In genomic region chr8:84814555-84815441, GRCm38 (mm10) we compare ENCODE assay signal across 7 mouse cellular contexts. TPM values are rescaled to one million over a fixed set of nuclear protein-coding genes. Genes with fewer than 3 reads are reported as not detected.
DNase-seq lines count a peak whose midpoint lies in the region; ATAC-seq and TF ChIP-seq lines count a peak whose summit lies in the region.

No protein-coding gene starts in this region.

- H3K4me1 ChIP-seq in liver, embryonic 12.5 days: peaks cover 43% of the 10 kb centered on the region
- H3K4me1 ChIP-seq in liver, embryonic 11.5 days (replicated peaks; ENCODE audit: control insufficient read depth, insufficient read depth, low read length): peaks cover 21% of the 10 kb centered on the region
- H3K4me1 ChIP-seq in cerebellum, adult 2 months (ENCODE audit: control insufficient read depth, insufficient read depth, low read length): peaks cover 18% of the 10 kb centered on the region
- H3K4me1 ChIP-seq in forebrain, embryonic 12.5 days: peaks cover 41% of the 10 kb centered on the region
- H3K4me1 ChIP-seq in midbrain, embryonic 13.5 days (replicated peaks): peaks cover 43% of the 10 kb centered on the region

- H3K9me3 ChIP-seq in liver, embryonic 12.5 days (replicated peaks): no peaks in the 10 kb centered on the region
- no peaks in the 10 kb centered on the region for H3K9me3 ChIP-seq in liver, embryonic 11.5 days (ENCODE audit: control insufficient read depth, low read length)
- H3K9me3 ChIP-seq in forebrain, embryonic 12.5 days: no peaks in the 10 kb centered on the region
- H3K9me3 ChIP-seq in midbrain, embryonic 13.5 days: no peaks in the 10 kb centered on the region

- H3K27ac ChIP-seq in liver, embryonic 12.5 days: no peak overlapping the region
- no peak overlapping the region for H3K27ac ChIP-seq in liver, embryonic 11.5 days (ENCODE audit: low read depth, low read length)
- H3K27ac ChIP-seq in cerebellum, adult 2 months (ENCODE audit: insufficient read depth, low read length): peak overlapping the region; percentile 40
- peak overlapping the region; percentile 81 for H3K27ac ChIP-seq in forebrain, embryonic 12.5 days
- peak overlapping the region; percentile 35 for H3K27ac ChIP-seq in midbrain, embryonic 13.5 days

- TF ChIP-seq CTCF in cerebellum, adult 2 months (IDR thresholded peaks at IDR 0.05; ENCODE audit: borderline replicate concordance, insufficient read depth, low read depth, low read length): no peak

- DNase-seq in liver, embryonic 11.5 days (ENCODE audit: low spot score): no peak
- DNase-seq in cerebellum, adult 2 months: peak; percentile 56 to 57
- no peak for DNase-seq in B cell, adult 2 months
- DNase-seq in ovary, postnatal 10 days (ENCODE audit: low spot score): no peak

- ATAC-seq in liver, embryonic 12.5 days: peak; percentile 4; the same call in 1 of the 2 replicates
- ATAC-seq in liver, embryonic 11.5 days (replicated peaks; ENCODE audit: low FRiP score): no peak
- ATAC-seq in forebrain, embryonic 12.5 days (ENCODE audit: low FRiP score): peak; percentile 13; the same call in 1 of the 2 replicates
- ATAC-seq in midbrain, embryonic 13.5 days: peak; percentile 29

- no peak overlapping the region for H3K9ac ChIP-seq in liver, embryonic 12.5 days
- H3K9ac ChIP-seq in liver, embryonic 11.5 days (ENCODE audit: low read depth, low read length): no peak overlapping the region
- H3K9ac ChIP-seq in forebrain, embryonic 12.5 days: 0 out of 2 replicates have a peak overlapping the region, but pooled peaks have one; percentile 12
- 0 out of 2 replicates have a peak overlapping the region, but pooled peaks have one; percentile 46 for H3K9ac ChIP-seq in midbrain, embryonic 13.5 days (replicated peaks)

- 47% methylated on average over 19 of the region's 19 CpGs for WGBS in liver, embryonic 12.5 days (ENCODE audit: insufficient replicate concordance)
- 45% methylated on average over 19 of the region's 19 CpGs for WGBS in liver, embryonic 11.5 days
- WGBS in cerebellum, adult 2 months: 9% methylated on average over 19 of the region's 19 CpGs
- WGBS in forebrain, embryonic 12.5 days: 38% methylated on average over 19 of the region's 19 CpGs
- WGBS in midbrain, embryonic 13.5 days: 26% methylated on average over 19 of the region's 19 CpGs

- no peaks in the 10 kb centered on the region for H3K36me3 ChIP-seq in liver, embryonic 12.5 days
- H3K36me3 ChIP-seq in liver, embryonic 11.5 days (ENCODE audit: control insufficient read depth, insufficient read depth, low read length): no peaks in the 10 kb centered on the region
- no peaks in the 10 kb centered on the region for H3K36me3 ChIP-seq in forebrain, embryonic 12.5 days (replicated peaks)
- H3K36me3 ChIP-seq in midbrain, embryonic 13.5 days: no peaks in the 10 kb centered on the region

- H3K4me2 ChIP-seq in liver, embryonic 12.5 days: peak overlapping the region; percentile 5; the same call in 1 of the 2 replicates
- no peak overlapping the region for H3K4me2 ChIP-seq in liver, embryonic 11.5 days
- peak overlapping the region; percentile 13 for H3K4me2 ChIP-seq in forebrain, embryonic 12.5 days
- no peak overlapping the region; the same call in 1 of the 2 replicates for H3K4me2 ChIP-seq in midbrain, embryonic 13.5 days (replicated peaks)

- H3K4me3 ChIP-seq in liver, embryonic 12.5 days: no peak overlapping the region
- no peak overlapping the region for H3K4me3 ChIP-seq in liver, embryonic 11.5 days (ENCODE audit: low read depth, low read length)
- no peak overlapping the region for H3K4me3 ChIP-seq in cerebellum, adult 2 months (replicated peaks; ENCODE audit: insufficient read depth, low read depth, low read length)
- H3K4me3 ChIP-seq in forebrain, embryonic 12.5 days (replicated peaks): no peak overlapping the region
- H3K4me3 ChIP-seq in midbrain, embryonic 13.5 days (replicated peaks): no peak overlapping the region

- TF ChIP-seq POLR2A in cerebellum, adult 2 months (IDR thresholded peaks at IDR 0.05; ENCODE audit: borderline replicate concordance, insufficient read depth, low read length): no peak

- peaks cover 40% of the 10 kb centered on the region for H3K27me3 ChIP-seq in liver, embryonic 12.5 days (replicated peaks)
- H3K27me3 ChIP-seq in liver, embryonic 11.5 days (replicated peaks; ENCODE audit: control insufficient read depth, insufficient read depth, low read length): peaks cover 34% of the 10 kb centered on the region
- H3K27me3 ChIP-seq in cerebellum, adult 2 months (ENCODE audit: control insufficient read depth, insufficient read depth, low read length): no peaks in the 10 kb centered on the region
- peaks cover 43% of the 10 kb centered on the region for H3K27me3 ChIP-seq in forebrain, embryonic 12.5 days
- peaks cover 26% of the 10 kb centered on the region for H3K27me3 ChIP-seq in midbrain, embryonic 13.5 days

RNA-seq across cellular contexts. Expression of gene Dand5, which starts 7.8 kb away (rescaled TPM):
- 3.4 and 4.3 TPM in 2 replicates for polyA plus RNA-seq in liver, embryonic 12.5 days (2016; fragmentation: Nextera tagmentation; extraction: Ambion mirVana)
- 4.5 and 4.9 TPM in 2 replicates for polyA plus RNA-seq in liver, embryonic 11.5 days (2014; fragmentation: Nextera tagmentation; extraction: Ambion mirVana)
- polyA plus RNA-seq in cerebellum, adult 2 months (2012; rRNA removed): 16.1 and 16.2 TPM in 2 replicates
- 5.3 and 5.6 TPM in 2 replicates for polyA plus RNA-seq in forebrain, embryonic 12.5 days (2016; fragmentation: Nextera tagmentation; extraction: Ambion mirVana)
- 8.8 and 8.9 TPM in 2 replicates for polyA plus RNA-seq in midbrain, embryonic 13.5 days (2015; fragmentation: Nextera tagmentation; extraction: Ambion mirVana)

RNA-seq across cellular contexts. Expression of gene Nfix, which starts 14.7 kb away (rescaled TPM):
- polyA plus RNA-seq in liver, embryonic 12.5 days (2016; fragmentation: Nextera tagmentation; extraction: Ambion mirVana): 2.8 and 2.9 TPM in 2 replicates
- 5.0 and 7.1 TPM in 2 replicates for polyA plus RNA-seq in liver, embryonic 11.5 days (2014; fragmentation: Nextera tagmentation; extraction: Ambion mirVana)
- 98.5 and 105 TPM in 2 replicates for polyA plus RNA-seq in cerebellum, adult 2 months (2012; rRNA removed)
- polyA plus RNA-seq in forebrain, embryonic 12.5 days (2016; fragmentation: Nextera tagmentation; extraction: Ambion mirVana): 31.9 and 33.2 TPM in 2 replicates
- polyA plus RNA-seq in midbrain, embryonic 13.5 days (2015; fragmentation: Nextera tagmentation; extraction: Ambion mirVana): 22.4 and 28.4 TPM in 2 replicates

RNA-seq across cellular contexts. Expression of gene Gadd45gip1, which starts 16.5 kb away (rescaled TPM):
- 69.9 and 71.0 TPM in 2 replicates for polyA plus RNA-seq in liver, embryonic 12.5 days (2016; fragmentation: Nextera tagmentation; extraction: Ambion mirVana)
- polyA plus RNA-seq in liver, embryonic 11.5 days (2014; fragmentation: Nextera tagmentation; extraction: Ambion mirVana): 87.8 and 90.6 TPM in 2 replicates
- polyA plus RNA-seq in cerebellum, adult 2 months (2012; rRNA removed): 45.3 and 45.5 TPM in 2 replicates
- 43.0 and 44.8 TPM in 2 replicates for polyA plus RNA-seq in forebrain, embryonic 12.5 days (2016; fragmentation: Nextera tagmentation; extraction: Ambion mirVana)
- polyA plus RNA-seq in midbrain, embryonic 13.5 days (2015; fragmentation: Nextera tagmentation; extraction: Ambion mirVana): 34.5 and 36.3 TPM in 2 replicates

RNA-seq across cellular contexts. Expression of gene Rad23a, which starts 25.7 kb away (rescaled TPM):
- 274 and 281 TPM in 2 replicates for polyA plus RNA-seq in liver, embryonic 12.5 days (2016; fragmentation: Nextera tagmentation; extraction: Ambion mirVana)
- 188 and 191 TPM in 2 replicates for polyA plus RNA-seq in liver, embryonic 11.5 days (2014; fragmentation: Nextera tagmentation; extraction: Ambion mirVana)
- polyA plus RNA-seq in cerebellum, adult 2 months (2012; rRNA removed): 117 and 120 TPM in 2 replicates
- 108 and 118 TPM in 2 replicates for polyA plus RNA-seq in forebrain, embryonic 12.5 days (2016; fragmentation: Nextera tagmentation; extraction: Ambion mirVana)
- polyA plus RNA-seq in midbrain, embryonic 13.5 days (2015; fragmentation: Nextera tagmentation; extraction: Ambion mirVana): 84.8 and 88.8 TPM in 2 replicates

RNA-seq across cellular contexts. Expression of gene Calr, which starts 31.9 kb away (rescaled TPM):
- 590 and 610 TPM in 2 replicates for polyA plus RNA-seq in liver, embryonic 12.5 days (2016; fragmentation: Nextera tagmentation; extraction: Ambion mirVana)
- polyA plus RNA-seq in liver, embryonic 11.5 days (2014; fragmentation: Nextera tagmentation; extraction: Ambion mirVana): 860 and 893 TPM in 2 replicates
- polyA plus RNA-seq in cerebellum, adult 2 months (2012; rRNA removed): 343 and 394 TPM in 2 replicates
- polyA plus RNA-seq in forebrain, embryonic 12.5 days (2016; fragmentation: Nextera tagmentation; extraction: Ambion mirVana): 619 TPM in 2 replicates
- polyA plus RNA-seq in midbrain, embryonic 13.5 days (2015; fragmentation: Nextera tagmentation; extraction: Ambion mirVana): 599 and 642 TPM in 2 replicates

Comparison
In these comparisons a context has a peak if more than half of its experiments do, and no peak if none do; other contexts are left out.
1. H3K4me2 ChIP-seq: peak in liver, embryonic 12.5 days (single experiment) and forebrain, embryonic 12.5 days (single experiment); none in liver, embryonic 11.5 days (single experiment) and midbrain, embryonic 13.5 days (single experiment).
2. H3K27ac ChIP-seq: peak in cerebellum, adult 2 months (single experiment), forebrain, embryonic 12.5 days (single experiment) and midbrain, embryonic 13.5 days (single experiment); none in liver, embryonic 12.5 days (single experiment) and liver, embryonic 11.5 days (single experiment).
3. H3K9ac ChIP-seq: peak in forebrain, embryonic 12.5 days (single experiment) and midbrain, embryonic 13.5 days (single experiment); none in liver, embryonic 12.5 days (single experiment) and liver, embryonic 11.5 days (single experiment).
4. DNase-seq: peak in cerebellum, adult 2 months (2 of 2); none in liver, embryonic 11.5 days (single experiment), B cell, adult 2 months (0 of 2) and ovary, postnatal 10 days (single experiment).